Mouse (Mus musculus) gastrocnemius, adult 2 months (tissue): ENCODE data around the gene Cabp1. TPM values are rescaled to one million over a fixed set of nuclear protein-coding genes. Genes with fewer than 3 reads are reported as not detected.

Source experiments
- DNase-seq: peaks from one replicate; pipeline ENCODE4 v3.0.0; 2022
- H3K27ac ChIP-seq: fragments of 200-600 bp; 2 replicates; pipeline ENCODE4 v1.8.1; 2022; ENCODE audit warnings: mild to moderate bottlenecking
- H3K4me3 ChIP-seq: fragments of 200-600 bp; 2 replicates; pipeline ENCODE4 v1.8.1; 2022; ENCODE audit warnings: mild to moderate bottlenecking, moderate library complexity
- CTCF ChIP-seq: fragments of 200-600 bp; IDR thresholded peaks from 2 replicates; pipeline ENCODE4 v1.8.1; 2022; ENCODE audit warnings: antibody characterized with exemption, mild to moderate bottlenecking, moderate library complexity
- intact Hi-C: fragments of 180-260 bp; cut with DNase I; formaldehyde crosslinking; loops from one replicate; pipeline ENCODE4 v1.15.1; 2025
- total RNA-seq, 2 experiments: library from RNA; stranded (reverse); gene quantifications; 2 replicates each; pipeline ENCODE4 v1.2.3; 2021

The Cabp1 gene
- total RNA-seq, 2 experiments from 2014 or later, result 0.79 to 1.5 TPM

DNA sequence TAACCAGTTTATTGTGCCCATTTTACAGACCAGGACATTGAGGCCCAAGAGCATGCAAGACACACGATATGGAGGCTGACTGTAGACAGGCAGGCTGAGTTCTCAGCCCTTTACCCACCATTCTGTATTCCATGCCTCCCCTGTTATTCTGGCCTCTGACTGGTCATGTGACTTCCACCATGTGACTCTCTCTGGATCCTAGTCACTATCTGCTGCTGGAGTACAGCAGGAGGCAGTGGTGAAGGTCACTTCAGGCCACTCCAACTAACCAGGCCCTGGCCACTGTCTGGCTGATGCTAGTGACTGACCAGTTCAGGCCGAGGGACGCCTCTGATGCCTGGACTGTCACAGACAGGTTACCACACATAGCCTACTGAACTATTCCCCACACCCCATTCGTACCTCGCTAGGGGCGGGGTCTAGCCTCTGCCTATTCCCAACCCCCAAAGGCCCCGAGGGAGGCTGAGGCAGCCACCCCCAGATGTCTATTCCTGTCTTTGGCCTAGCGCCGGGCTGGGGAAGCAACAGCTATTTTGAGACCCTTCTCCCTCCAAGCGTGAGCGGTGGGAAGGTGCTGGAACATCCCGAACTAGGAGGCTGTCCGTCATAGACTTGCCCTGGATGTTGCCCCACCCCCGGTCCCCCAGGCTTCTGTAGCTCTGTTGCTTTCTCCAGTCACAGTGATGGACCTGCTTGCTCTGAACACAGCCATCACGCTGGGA, 36.8 kb upstream of the Cabp1 start:
- intact Hi-C loops, result no loop called here
- Histone ChIP-seq H3K4me3 (no peak overlapping the region), H3K27ac (peak overlapping the region; percentile 9; the same call in 1 of the 2 replicates)
- peak; percentile 56 for DNase-seq
- no peak for TF ChIP-seq CTCF

DNA sequence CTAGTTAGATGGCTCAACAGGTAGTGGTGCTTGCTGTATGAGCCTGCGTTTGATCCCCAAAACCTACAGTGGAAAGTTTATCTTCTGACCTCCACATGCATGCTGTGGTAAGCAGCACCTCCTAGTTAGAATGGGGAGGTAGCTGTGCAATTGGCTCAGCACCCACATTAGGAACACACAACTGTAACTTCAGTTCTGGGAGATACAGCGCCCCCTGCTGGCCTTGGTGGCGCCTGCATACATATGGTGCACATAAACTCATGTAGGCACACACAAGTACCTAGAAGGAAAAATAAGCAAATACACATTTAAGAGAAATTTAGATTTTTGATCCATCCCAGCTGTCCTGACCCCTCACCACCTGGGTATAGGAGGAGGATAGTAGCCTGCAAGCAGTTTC, 28.3 kb upstream of the Cabp1 start:
- no peak overlapping the region for H3K27ac ChIP-seq
- intact Hi-C loops, result no loop called here
- DNase-seq, result no peak
- H3K4me3 ChIP-seq, result no peak overlapping the region
- peak; percentile 36 for TF ChIP-seq CTCF

DNA sequence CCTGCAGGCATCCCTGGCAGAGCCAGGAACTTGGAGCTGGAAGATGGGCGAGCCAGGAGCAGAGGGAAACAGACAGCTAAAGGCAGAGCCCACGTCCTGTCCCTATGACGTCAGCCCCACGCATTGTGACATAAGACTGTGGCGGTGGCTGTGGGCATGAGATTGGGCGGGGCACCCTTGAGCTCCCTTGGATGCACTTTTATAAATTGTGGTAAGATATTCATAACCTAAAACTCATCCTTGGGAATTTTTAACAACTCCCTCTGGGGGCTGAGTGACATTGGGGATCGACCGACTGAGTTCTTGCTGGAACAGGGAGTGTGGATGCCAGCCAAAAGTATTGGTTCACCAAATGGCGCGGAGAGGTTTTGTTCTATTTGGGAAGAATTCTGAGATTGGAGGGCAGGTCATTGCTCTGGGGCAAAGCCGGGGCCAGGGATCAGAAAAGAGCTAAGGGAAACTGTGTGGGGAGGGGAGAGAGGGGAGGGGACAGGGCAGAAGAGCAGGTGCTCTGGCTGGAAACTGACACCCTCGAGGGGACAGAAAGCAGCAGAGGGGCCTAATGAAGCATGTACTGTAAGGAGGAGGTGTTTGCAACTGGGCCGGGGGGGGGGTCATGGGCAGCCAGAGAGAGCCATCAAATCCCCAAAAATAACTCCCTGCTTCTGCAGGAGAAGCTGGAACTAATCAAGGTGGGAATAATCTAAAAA, 26.9 kb upstream of the Cabp1 start:
- no peak for TF ChIP-seq CTCF

DNA sequence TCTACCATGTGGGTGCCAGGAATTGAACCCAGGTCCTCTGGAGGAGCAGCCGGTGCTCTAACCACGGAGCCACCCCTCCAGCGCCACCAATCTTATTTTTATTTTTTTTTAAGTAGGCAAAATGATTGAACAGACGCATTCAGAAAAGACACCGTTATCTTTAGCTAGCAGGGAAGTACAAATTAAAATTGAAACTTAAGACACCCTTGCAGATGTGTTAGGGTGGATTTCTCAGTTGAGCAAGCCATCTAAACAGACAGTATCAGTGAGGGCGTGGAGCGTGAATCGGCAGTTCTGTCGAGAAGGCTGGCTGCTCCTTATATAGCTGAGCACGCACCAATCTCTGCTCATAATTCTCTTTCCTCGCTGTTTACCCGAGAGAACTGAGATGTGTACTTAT, 23.8 kb upstream of the Cabp1 start:
- Histone ChIP-seq H3K27ac (no peak overlapping the region), H3K4me3 (no peak overlapping the region)
- TF ChIP-seq CTCF, result no peak
- intact Hi-C loops, result no loop called here
- no peak for DNase-seq

More for the DNA sequence above, 26.9 kb upstream of the Cabp1 start:
- Histone ChIP-seq H3K27ac (no peak overlapping the region), H3K4me3 (no peak overlapping the region)
- peak; percentile 35 for DNase-seq
- intact Hi-C loops, result no loop called here

DNA sequence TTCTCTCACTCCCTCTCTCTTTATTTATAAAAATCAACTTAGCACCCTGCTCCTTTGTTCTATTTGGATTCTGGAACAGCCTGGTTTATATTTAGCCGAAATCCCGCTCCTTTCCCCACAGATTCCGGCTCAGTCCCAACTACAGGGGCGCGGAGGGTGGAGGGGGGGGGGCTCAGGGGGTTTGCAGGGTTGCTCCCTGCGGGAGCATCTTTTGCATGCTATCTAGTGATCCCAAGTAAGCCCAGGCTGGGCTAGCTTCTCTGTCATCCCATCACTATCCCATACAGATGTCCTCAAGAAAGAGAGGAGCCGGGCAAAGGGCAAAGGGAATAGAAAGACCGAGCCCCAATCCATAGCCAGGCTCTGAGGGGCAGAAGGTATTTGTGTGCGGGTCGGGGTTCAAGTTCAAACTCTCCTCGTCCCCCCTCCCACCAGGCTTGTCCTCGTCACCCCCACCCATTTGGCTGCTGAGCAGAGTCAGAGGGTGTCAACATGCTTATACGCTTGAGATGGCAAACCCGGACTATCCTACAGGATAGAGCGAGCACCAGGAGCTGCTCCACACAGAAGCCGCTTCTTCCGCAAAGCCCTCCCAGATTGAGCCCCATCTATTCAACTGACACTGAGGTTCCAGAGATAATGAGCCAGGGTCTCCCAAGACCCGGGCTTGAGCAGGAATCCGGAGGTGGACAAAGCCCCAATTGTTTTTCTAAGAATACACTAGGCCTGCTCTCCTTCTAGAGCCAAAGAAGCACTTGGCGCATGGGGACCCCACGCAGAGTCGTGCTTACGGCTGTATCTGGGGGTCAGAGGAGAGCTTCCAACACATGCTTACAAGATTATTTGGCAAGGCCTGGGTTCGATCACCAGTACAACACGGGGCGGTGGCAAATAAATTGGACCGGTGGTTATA, 21.3 kb upstream of the Cabp1 start:
- H3K4me3 ChIP-seq, result peak overlapping the region; percentile 59
- DNase-seq, result no peak
- TF ChIP-seq CTCF, result no peak
- intact Hi-C loops, result no loop called here
- H3K27ac ChIP-seq, result no peak overlapping the region; the same call in 1 of the 2 replicates

GRCm38 (mm10) chr5:115214864-115215263, 20.7 kb upstream of the Cabp1 start:
- peak; percentile 32 for DNase-seq
- no peak for TF ChIP-seq CTCF
- intact Hi-C loops, result no loop called here
- Histone ChIP-seq H3K4me3 (peak overlapping the region; percentile 59), H3K27ac (peak overlapping the region; percentile 51)

GRCm38 (mm10) chr5:115212861-115213260, 18.7 kb upstream of the Cabp1 start:
- Histone ChIP-seq H3K27ac (no peak overlapping the region), H3K4me3 (no peak overlapping the region)
- intact Hi-C loops, result no loop called here
- TF ChIP-seq CTCF, result no peak
- no peak for DNase-seq

GRCm38 (mm10) chr5:115212451-115212850, 18.3 kb upstream of the Cabp1 start:
- no peak overlapping the region for H3K27ac ChIP-seq
- intact Hi-C loops, result no loop called here
- no peak for DNase-seq
- no peak for TF ChIP-seq CTCF
- H3K4me3 ChIP-seq, result no peak overlapping the region

GRCm38 (mm10) chr5:115210380-115210779, 16.2 kb upstream of the Cabp1 start:
- intact Hi-C loops, result no loop called here
- H3K27ac ChIP-seq, result no peak overlapping the region
- no peak overlapping the region for H3K4me3 ChIP-seq
- TF ChIP-seq CTCF, result peak; percentile 69
- DNase-seq, result peak; percentile 38

GRCm38 (mm10) chr5:115208601-115209000, 14.4 kb upstream of the Cabp1 start:
- intact Hi-C loops, result no loop called here

GRCm38 (mm10) chr5:115207892-115208291, 13.7 kb upstream of the Cabp1 start:
- no peak for TF ChIP-seq CTCF
- intact Hi-C loops, result no loop called here
- no peak for DNase-seq

More at GRCm38 (mm10) chr5:115208601-115209000, 14.4 kb upstream of the Cabp1 start:
- Histone ChIP-seq H3K4me3 (no peak overlapping the region), H3K27ac (no peak overlapping the region)
- DNase-seq, result no peak
- no peak for TF ChIP-seq CTCF

GRCm38 (mm10) chr5:115207244-115207643, 13.1 kb upstream of the Cabp1 start:
- TF ChIP-seq CTCF, result peak; percentile 29; the same call in 1 of the 2 replicates
- Histone ChIP-seq H3K27ac (no peak overlapping the region), H3K4me3 (no peak overlapping the region)
- DNase-seq, result no peak
- intact Hi-C loops, result no loop called here

More at GRCm38 (mm10) chr5:115207892-115208291, 13.7 kb upstream of the Cabp1 start:
- H3K4me3 ChIP-seq, result no peak overlapping the region
- H3K27ac ChIP-seq, result no peak overlapping the region
